Mouse (Mus musculus) MEL (cell line): ENCODE measurements around the gene Maml1. TPM values are rescaled to one million over a fixed set of nuclear protein-coding genes. Genes with fewer than 3 reads are reported as not detected.
A peak's percentile ranks its signal among the peaks of the same experiment; 100 is the strongest.

Experiments
- DNase-seq: peaks from one replicate; pipeline ENCODE4 v3.0.0; 2011; ENCODE audit warnings: low read depth, low spot score
- H3K27ac ChIP-seq: 2 replicates; pipeline ENCODE4 v1.5.1; 2012; ENCODE audit warnings: low read depth, mild to moderate bottlenecking, control low read depth, low read length, moderate library complexity; ENCODE audit not compliant: control insufficient read depth
- H3K27me3 ChIP-seq, 2 experiments: fragments of 150-350 bp in 1 of 2; sonication (generic) in 1 of 2; 2 replicates each; pipeline ENCODE4 v1.6.1; 2012; ENCODE audit warnings: low read length in 2 of 2, mild to moderate bottlenecking in 2 of 2, improper control_type of control experiment in 1 of 2, moderate library complexity in 1 of 2; ENCODE audit not compliant: insufficient read depth in 2 of 2, control insufficient read depth in 1 of 2
- H3K36me3 ChIP-seq, 2 experiments: 2 replicates each; pipeline ENCODE4 v1.6.1; 2012 to 2014; ENCODE audit warnings: low read length in 2 of 2, improper control_type of control experiment in 1 of 2, inconsistent platforms in 1 of 2, mild to moderate bottlenecking in 1 of 2; ENCODE audit not compliant: insufficient read depth in 2 of 2, control insufficient read depth in 1 of 2
- H3K4me1 ChIP-seq, 2 experiments: fragments of 150-350 bp in 1 of 2; sonication (generic) in 1 of 2; 2 replicates each; pipeline ENCODE4 v1.6.1; 2012; ENCODE audit warnings: low read length in 2 of 2, improper control_type of control experiment in 1 of 2, mild to moderate bottlenecking in 1 of 2; ENCODE audit not compliant: insufficient read depth in 2 of 2, control insufficient read depth in 1 of 2
- H3K4me3 ChIP-seq, 2 experiments: fragments of 150-350 bp in 1 of 2; sonication (generic) in 1 of 2; 2 replicates each; pipeline ENCODE4 v1.5.1; 2012; ENCODE audit warnings: low read depth in 2 of 2, low read length in 2 of 2, mild to moderate bottlenecking in 2 of 2, moderate library complexity in 2 of 2, control low read depth in 1 of 2, improper control_type of control experiment in 1 of 2; ENCODE audit not compliant: control insufficient read depth in 1 of 2, insufficient read depth in 1 of 2
- H3K79me2 ChIP-seq: 2 replicates; pipeline ENCODE4 v1.6.1; 2012; ENCODE audit warnings: mild to moderate bottlenecking, low read length, moderate library complexity; ENCODE audit not compliant: control insufficient read depth, poor library complexity, insufficient read depth
- H3K9ac ChIP-seq: 2 replicates; pipeline ENCODE4 v1.6.1; 2012; ENCODE audit warnings: low read depth, mild to moderate bottlenecking, control low read depth, low read length, moderate library complexity; ENCODE audit not compliant: control insufficient read depth, poor library complexity, severe bottlenecking
- H3K9me3 ChIP-seq: fragments of 150-350 bp; sonication (generic); replicated peaks from 2 replicates; pipeline ENCODE4 v1.6.1; 2012; ENCODE audit warnings: mild to moderate bottlenecking, low read length, improper control_type of control experiment, moderate library complexity; ENCODE audit not compliant: insufficient read depth
- CHD1 ChIP-seq: IDR thresholded peaks from 2 replicates; pipeline ENCODE4 v1.6.1; 2012; ENCODE audit warnings: low read depth, mild to moderate bottlenecking, inconsistent platforms, low read length, improper control_type of control experiment
- CHD2 ChIP-seq: IDR thresholded peaks from 2 replicates; pipeline ENCODE4 v1.6.1; 2011; ENCODE audit warnings: low read length, improper control_type of control experiment
- ELF1 ChIP-seq: IDR thresholded peaks from 2 replicates; pipeline ENCODE4 v1.6.1; 2014; ENCODE audit warnings: low read depth, mild to moderate bottlenecking, inconsistent platforms, low read length, improper control_type of control experiment, moderate library complexity
- EP300 ChIP-seq, 2 experiments: IDR thresholded peaks; 2 replicates each; pipeline ENCODE4 v1.6.1; 2011; ENCODE audit warnings: improper control_type of control experiment in 2 of 2, low read length in 2 of 2, low read depth in 1 of 2, mild to moderate bottlenecking in 1 of 2
- ETS1 ChIP-seq: IDR thresholded peaks from 2 replicates; pipeline ENCODE4 v1.6.1; 2012; ENCODE audit warnings: low read depth, mild to moderate bottlenecking, inconsistent platforms, low read length, improper control_type of control experiment, moderate library complexity
- GATA1 ChIP-seq: IDR thresholded peaks from 2 replicates; pipeline ENCODE4 v1.6.1; 2011; ENCODE audit warnings: low read depth, low read length, improper control_type of control experiment
- HCFC1 ChIP-seq: IDR thresholded peaks from 2 replicates; pipeline ENCODE4 v1.6.1; 2012; ENCODE audit warnings: low read depth, mild to moderate bottlenecking, inconsistent platforms, low read length, improper control_type of control experiment, moderate library complexity
- KAT2A ChIP-seq: conservative IDR thresholded peaks from 2 replicates; pipeline ENCODE4 v1.6.1; 2012; ENCODE audit warnings: low read depth, low read length, improper control_type of control experiment, inconsistent platforms
- MAFK ChIP-seq: IDR thresholded peaks from 2 replicates; pipeline ENCODE4 v1.6.1; 2011; ENCODE audit warnings: low read depth, mild to moderate bottlenecking, low read length, improper control_type of control experiment, borderline replicate concordance
- MAX ChIP-seq: IDR thresholded peaks from 2 replicates; pipeline ENCODE4 v1.6.1; 2011; ENCODE audit warnings: low read length, improper control_type of control experiment
- MAZ ChIP-seq: IDR thresholded peaks from 2 replicates; pipeline ENCODE4 v1.6.1; 2012; ENCODE audit warnings: low read depth, mild to moderate bottlenecking, inconsistent platforms, low read length, improper control_type of control experiment
- MEF2A ChIP-seq: IDR thresholded peaks from 2 replicates; pipeline ENCODE4 v1.6.1; 2014; ENCODE audit warnings: low read depth, mild to moderate bottlenecking, inconsistent platforms, low read length, improper control_type of control experiment; ENCODE audit not compliant: poor library complexity, insufficient replicate concordance, severe bottlenecking; ENCODE audit errors: extremely low read depth
- MXI1 ChIP-seq: IDR thresholded peaks from 2 replicates; pipeline ENCODE4 v1.6.1; 2011; ENCODE audit warnings: mild to moderate bottlenecking, low read depth, low read length, improper control_type of control experiment
- MYB ChIP-seq: IDR thresholded peaks from 2 replicates; pipeline ENCODE4 v1.6.1; 2011; ENCODE audit warnings: mild to moderate bottlenecking, low read depth, low read length, improper control_type of control experiment
- MYC ChIP-seq: IDR thresholded peaks from 2 replicates; pipeline ENCODE4 v1.6.1; 2011; ENCODE audit warnings: low read depth, mild to moderate bottlenecking, low read length, improper control_type of control experiment, moderate library complexity
- POLR2AphosphoS5 ChIP-seq: IDR thresholded peaks from 2 replicates; pipeline ENCODE4 v1.6.1; 2012; ENCODE audit warnings: low read depth, borderline replicate concordance, mild to moderate bottlenecking, inconsistent platforms, low read length, moderate library complexity, mixed read lengths
- RAD21 ChIP-seq: IDR thresholded peaks from 2 replicates; pipeline ENCODE4 v1.6.1; 2011; ENCODE audit warnings: mild to moderate bottlenecking, low read depth, low read length, improper control_type of control experiment
- SIN3A ChIP-seq: IDR thresholded peaks from 2 replicates; pipeline ENCODE4 v1.6.1; 2012; ENCODE audit warnings: low read length, improper control_type of control experiment, inconsistent platforms
- TBP ChIP-seq: IDR thresholded peaks from 2 replicates; pipeline ENCODE4 v1.8.0; 2011; ENCODE audit warnings: low read depth, low read length, improper control_type of control experiment
- TCF12 ChIP-seq: IDR thresholded peaks from 2 replicates; pipeline ENCODE4 v1.6.1; 2014; ENCODE audit warnings: low read depth, mild to moderate bottlenecking, inconsistent platforms, low read length, improper control_type of control experiment, moderate library complexity
- UBTF ChIP-seq: IDR thresholded peaks from 2 replicates; pipeline ENCODE4 v1.6.1; 2012; ENCODE audit warnings: low read depth, mild to moderate bottlenecking, inconsistent platforms, low read length, improper control_type of control experiment, moderate library complexity, borderline replicate concordance; ENCODE audit not compliant: insufficient read depth
- USF2 ChIP-seq, 2 experiments: IDR thresholded peaks; 2 replicates each; pipeline ENCODE4 v1.6.1; 2011 to 2012; ENCODE audit warnings: improper control_type of control experiment in 2 of 2, low read length in 2 of 2, borderline replicate concordance in 1 of 2, inconsistent platforms in 1 of 2, low read depth in 1 of 2, mild to moderate bottlenecking in 1 of 2; ENCODE audit not compliant: insufficient read depth in 1 of 2
- ZKSCAN1 ChIP-seq: IDR thresholded peaks from 2 replicates; pipeline ENCODE4 v1.6.1; 2012; ENCODE audit warnings: low read depth, mild to moderate bottlenecking, inconsistent platforms, low read length, improper control_type of control experiment, moderate library complexity
- ZMIZ1 ChIP-seq: IDR thresholded peaks from 2 replicates; pipeline ENCODE4 v1.6.1; 2012; ENCODE audit warnings: low read depth, mild to moderate bottlenecking, inconsistent platforms, low read length, improper control_type of control experiment, moderate library complexity
- polyA plus RNA-seq, 2 experiments: library from polyadenylated mRNA; stranded (reverse) in 1 of 2; unstranded in 1 of 2; fragments of >175 nt in 1 of 2; fragments of >200 nt in 1 of 2; gene quantifications; 2 replicates each; pipeline versions ENCODE4 v1.2.1 to v1.2.4; 2012; ENCODE audit warnings: low replicate concordance in 2 of 2, low read depth in 1 of 2; ENCODE audit not compliant: insufficient read length in 2 of 2, insufficient read depth in 1 of 2, missing spikeins in 1 of 2
- total RNA-seq: library from RNA; depleted of rRNA; stranded (reverse); fragments of 300-350 nt; gene quantifications from 2 replicates; pipeline ENCODE4 v1.2.3, GENCODE M21; 2012

Maml1 gene
- total and polyA plus RNA-seq, 3 experiments, result 3.8 to 12.6 TPM; not detected in 1

GRCm38 (mm10) chr11:50210101-50210504 is 82.0 kb downstream of the Maml1 start:
- peaks cover 31% of the 10 kb centered on the region for H3K79me2 ChIP-seq
- H3K4me3 ChIP-seq, result peak overlapping the region; percentile 71 to 94
- H3K9me3 ChIP-seq, result no peaks in the 10 kb centered on the region
- H3K27me3 ChIP-seq, result no peaks in the 10 kb centered on the region
- H3K9ac ChIP-seq, result peak overlapping the region; percentile 89
- DNase-seq, result peak; percentile 98
- H3K27ac ChIP-seq, result peak overlapping the region; percentile 50
- H3K4me1 ChIP-seq, result peaks cover 12 to 33% of the 10 kb centered on the region in 2 experiments
- peaks cover 12 to 24% of the 10 kb centered on the region in 2 experiments for H3K36me3 ChIP-seq
- TF ChIP-seq TBP (no peak), CHD2 (peak; percentile 56), MAX (peak; percentile 80), MYB (0 out of 2 replicates have a peak, but pooled peaks have one; percentile 17), EP300 (IDR thresholded peaks at IDR 0.05; ENCODE audit: low read depth in 1 of 2, low read length in 2 of 2) (peak in 1 of 2 experiments; percentile 31; a peak in 1 of 4 replicates), MAZ (peak; percentile 92), UBTF (peak; percentile 75; the same call in 1 of the 2 replicates), ETS1 (peak; percentile 70), SIN3A (peak; percentile 98), ZMIZ1 (0 out of 2 replicates have a peak, but pooled peaks have one; percentile 27), RAD21 (no peak), ELF1 (peak; percentile 95), MYC (peak; percentile 72; the same call in 1 of the 2 replicates), MAFK (no peak), HCFC1 (peak; percentile 78), CHD1 (0 out of 2 replicates have a peak, but pooled peaks have one; percentile 47), MEF2A (no peak), ZKSCAN1 (no peak), TCF12 (peak; percentile 33; the same call in 1 of the 2 replicates)
- TF ChIP-seq, all 39 proteins: peak for 14

- peaks cover 12 to 29% of the 10 kb centered on the region in 2 experiments for H3K4me1 ChIP-seq
- H3K36me3 ChIP-seq, result peaks cover 24 to 25% of the 10 kb centered on the region in 2 experiments
- no peak overlapping the region for H3K4me3 ChIP-seq
- no peak overlapping the region for H3K27ac ChIP-seq
- no peak for DNase-seq
- no peak for TF ChIP-seq MAZ
- TF ChIP-seq POLR2AphosphoS5, result no peak
- TF ChIP-seq GATA1, result no peak
- no peak for TF ChIP-seq ELF1
- no peak for TF ChIP-seq RAD21
- TF ChIP-seq MAX, result no peak
- no peak for TF ChIP-seq USF2 (IDR thresholded peaks at IDR 0.05; ENCODE audit: borderline replicate concordance in 1 of 2, insufficient read depth in 1 of 2, low read depth in 1 of 2, low read length in 2 of 2)
- no peak for TF ChIP-seq MXI1
- no peak for TF ChIP-seq KAT2A
- TF ChIP-seq TBP, result no peak
- peaks cover 31% of the 10 kb centered on the region for H3K79me2 ChIP-seq
- no peaks in the 10 kb centered on the region for H3K27me3 ChIP-seq
- H3K9ac ChIP-seq, result no peak overlapping the region
- no peaks in the 10 kb centered on the region for H3K9me3 ChIP-seq
Observed at GRCm38 (mm10) chr11:50208039-50208438, 84.1 kb downstream of the Maml1 start.
